Mouse (Mus musculus) intestine, embryonic 14.5 days (tissue): ENCODE measurements around the gene Olfr1318. TPM values are rescaled to one million over a fixed set of nuclear protein-coding genes. Genes with fewer than 3 reads are reported as not detected.

Experiments
- ATAC-seq: fragments of 200-750 bp; cut with Nextera tagmentation; replicated peaks from 2 replicates; pipeline ENCODE4 v1.8.0; 2017; ENCODE audit warnings: low read depth, moderate number of reproducible peaks, moderate TSS enrichment, moderate library complexity; ENCODE audit not compliant: low FRiP score, low TSS enrichment
- DNase-seq: peaks from one replicate; pipeline ENCODE4 v3.0.0-alpha.2; 2018; ENCODE audit warnings: low spot score
- H3K27ac ChIP-seq: fragments of 300-500 bp; sonication (generic); 2 replicates; pipeline ENCODE4 v1.5.1; 2014; ENCODE audit warnings: low read depth, mild to moderate bottlenecking, control low read depth
- H3K27me3 ChIP-seq: fragments of 300-500 bp; sonication (generic); replicated peaks from 2 replicates; pipeline ENCODE4 v1.6.1; 2014; ENCODE audit warnings: low read length, control low read depth; ENCODE audit not compliant: control insufficient read depth, insufficient read depth
- H3K36me3 ChIP-seq: fragments of 300-500 bp; sonication (generic); 2 replicates; pipeline ENCODE4 v1.6.1; 2014; ENCODE audit warnings: low read length, control low read depth; ENCODE audit not compliant: control insufficient read depth, insufficient read depth
- H3K4me1 ChIP-seq: fragments of 300-500 bp; sonication (generic); replicated peaks from 2 replicates; pipeline ENCODE4 v1.6.1; 2014; ENCODE audit warnings: low read length, control low read depth, mixed read lengths; ENCODE audit not compliant: control insufficient read depth, insufficient read depth
- H3K4me2 ChIP-seq: fragments of 300-500 bp; sonication (generic); 2 replicates; pipeline ENCODE4 v1.6.1; 2014; ENCODE audit warnings: low read length
- H3K4me3 ChIP-seq: fragments of 300-500 bp; sonication (generic); 2 replicates; pipeline ENCODE4 v1.5.1; 2014; ENCODE audit warnings: low read depth, low read length, control low read depth, mixed read lengths
- H3K9ac ChIP-seq: fragments of 300-500 bp; sonication (generic); 2 replicates; pipeline ENCODE4 v1.6.1; 2014; ENCODE audit warnings: mild to moderate bottlenecking, low read length
- H3K9me3 ChIP-seq: fragments of 300-500 bp; sonication (generic); 2 replicates; pipeline ENCODE4 v1.6.1; 2016; ENCODE audit warnings: low read length, control low read depth; ENCODE audit not compliant: control insufficient read depth
- WGBS: fragments of 180-500 bp; shearing (Covaris S2); extraction: QIAGEN DNeasy Blood & Tissue Kit; methylation state at CpG from one replicate; pipeline ENCODE4 v1.1.7; 2014; 5-methylcytosine and 5-hydroxymethylcytosine counted together
- polyA plus RNA-seq: library from polyadenylated mRNA; unstranded; fragments of >200 nt; fragmentation: Nextera tagmentation; extraction: Ambion mirVana; gene quantifications from 2 replicates; pipeline ENCODE4 v1.2.1, GENCODE M21; 2014

The Olfr1318 gene
- not detected in 2 replicates for polyA plus RNA-seq

- DNase-seq (no peak), ATAC-seq (no peak)
- no peak within 1 kb of the TSS for H3K9ac ChIP-seq
These were observed at the start of gene Olfr1318 for GRCm38 (mm10) chr2:112153898-112154297. Gene Olfr1318, plus strand, starts transcription at chr2:112154198.

GRCm38 (mm10) chr2:112115340-112115739 is 38.7 kb upstream of the Olfr1318 start, which contains the start of gene Olfr1315-ps1:
Gene Olfr1315-ps1, minus strand, starts transcription at chr2:112115440.
- WGBS: 72% methylated on average over 1 of the region's 1 CpGs
- no peaks in the 10 kb centered on the region for H3K9me3 ChIP-seq
- H3K36me3 ChIP-seq: no peaks in the 10 kb centered on the region
- H3K4me3 ChIP-seq: no peak within 1 kb of the TSS
- DNase-seq: no peak
- H3K4me2 ChIP-seq: no peak within 1 kb of the TSS
- no peak within 1 kb of the TSS for H3K27ac ChIP-seq
- no peak for ATAC-seq
- H3K4me1 ChIP-seq: no peaks in the 10 kb centered on the region
- no peaks in the 10 kb centered on the region for H3K27me3 ChIP-seq
- H3K9ac ChIP-seq: no peak within 1 kb of the TSS

More at GRCm38 (mm10) chr2:112153898-112154297, at the start of gene Olfr1318:
- no peaks in the 10 kb centered on the region for H3K9me3 ChIP-seq
- no peak within 1 kb of the TSS for H3K4me2 ChIP-seq
- H3K27ac ChIP-seq: no peak within 1 kb of the TSS
- H3K36me3 ChIP-seq: no peaks in the 10 kb centered on the region
- no peaks in the 10 kb centered on the region for H3K4me1 ChIP-seq
- H3K4me3 ChIP-seq: no peak within 1 kb of the TSS
- H3K27me3 ChIP-seq: no peaks in the 10 kb centered on the region

DNA sequence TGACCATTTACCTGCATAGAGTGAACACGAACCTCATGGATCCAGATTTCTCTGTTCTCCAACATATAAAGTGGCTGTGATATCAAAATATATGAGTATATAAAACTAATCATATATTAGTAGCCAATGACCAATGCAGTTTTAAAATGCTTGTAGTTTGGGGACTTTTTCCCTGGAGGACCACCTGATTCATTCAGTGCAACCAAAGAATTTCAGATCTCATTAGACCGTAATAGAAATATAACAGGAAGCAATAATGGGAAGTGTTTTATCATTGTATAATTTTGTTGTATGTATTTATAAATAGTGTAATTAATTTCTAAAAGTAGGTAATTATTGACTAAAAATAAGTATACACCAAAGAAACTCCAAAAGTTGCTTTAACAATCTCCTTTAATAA is 19.1 kb upstream of the Olfr1318 start, which contains the start of gene Olfr1316:
Olfr1316 (minus strand) TSS at position 101 of the 400 bp plus-strand sequence.
- H3K36me3 ChIP-seq: no peaks in the 10 kb centered on the region
- ATAC-seq: no peak
- H3K9ac ChIP-seq: no peak within 1 kb of the TSS
- H3K4me2 ChIP-seq: no peak within 1 kb of the TSS
- no peak within 1 kb of the TSS for H3K4me3 ChIP-seq
- no peaks in the 10 kb centered on the region for H3K27me3 ChIP-seq
- H3K4me1 ChIP-seq: no peaks in the 10 kb centered on the region
- WGBS: 88% methylated on average over 2 of the region's 2 CpGs
- H3K9me3 ChIP-seq: no peaks in the 10 kb centered on the region
- no peak for DNase-seq
- H3K27ac ChIP-seq: no peak within 1 kb of the TSS

- H3K9ac ChIP-seq: no peak within 1 kb of the TSS
- WGBS: 65% methylated on average over 2 of the region's 2 CpGs
- H3K36me3 ChIP-seq: no peaks in the 10 kb centered on the region
- ATAC-seq (no peak), DNase-seq (no peak)
- H3K4me2 ChIP-seq: no peak within 1 kb of the TSS
- H3K27me3 ChIP-seq: no peaks in the 10 kb centered on the region
- H3K27ac ChIP-seq: no peak within 1 kb of the TSS
- no peaks in the 10 kb centered on the region for H3K9me3 ChIP-seq
- no peaks in the 10 kb centered on the region for H3K4me1 ChIP-seq
- no peak within 1 kb of the TSS for H3K4me3 ChIP-seq
These were observed 14.0 kb upstream of the Olfr1318 start, which contains the start of gene Olfr1317 for GRCm38 (mm10) chr2:112140029-112140428. Gene Olfr1317, plus strand, starts transcription at chr2:112140329.

DNA sequence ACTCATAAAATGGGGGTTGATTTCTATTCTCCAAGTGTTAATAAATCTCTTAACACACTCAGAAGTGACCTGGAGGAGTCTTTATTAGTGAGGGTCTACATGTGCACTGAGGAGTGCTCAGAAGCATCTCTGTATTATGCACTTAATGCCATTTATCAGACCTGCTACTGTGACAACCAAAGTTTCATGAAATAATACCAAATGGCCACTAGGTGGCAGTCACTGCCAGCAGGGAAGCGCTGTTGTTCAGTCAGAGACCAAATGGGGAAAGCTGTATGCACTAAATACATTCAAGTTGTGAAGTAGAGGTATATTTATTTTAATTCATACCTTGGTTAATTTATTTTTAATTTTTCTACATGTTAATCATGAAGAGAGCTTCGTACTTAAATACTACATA is 42.9 kb downstream of the Olfr1318 start:
- Histone ChIP-seq H3K27me3 (no peaks in the 10 kb centered on the region), H3K4me2 (no peak overlapping the region), H3K4me3 (no peak overlapping the region), H3K27ac (no peak overlapping the region), H3K36me3 (no peaks in the 10 kb centered on the region), H3K4me1 (no peaks in the 10 kb centered on the region), H3K9me3 (no peaks in the 10 kb centered on the region), H3K9ac (no peak overlapping the region)
- 2% methylated on average over 2 of the region's 2 CpGs for WGBS
- DNase-seq: no peak
- 0 out of 2 replicates have a peak, but pooled peaks have one; percentile 68 for ATAC-seq

GRCm38 (mm10) chr2:112203056-112203455 is 49.1 kb downstream of the Olfr1318 start:
- H3K9ac ChIP-seq: no peak overlapping the region
- ATAC-seq (no peak), DNase-seq (no peak)
- 61% methylated on average over 6 of the region's 6 CpGs for WGBS
- no peak overlapping the region for H3K27ac ChIP-seq
- H3K4me2 ChIP-seq: no peak overlapping the region
- H3K9me3 ChIP-seq: no peaks in the 10 kb centered on the region
- no peak overlapping the region for H3K4me3 ChIP-seq
- no peaks in the 10 kb centered on the region for H3K36me3 ChIP-seq
- H3K4me1 ChIP-seq: no peaks in the 10 kb centered on the region
- H3K27me3 ChIP-seq: no peaks in the 10 kb centered on the region

Other genes with a start within 250 kb of the Olfr1318 start
- not detected in 2 replicates for gene Olfr1306, start 237.9 kb upstream of the Olfr1318 start, polyA plus RNA-seq
- not detected in 2 replicates for gene Olfr1307, start 204.8 kb upstream of the Olfr1318 start, polyA plus RNA-seq
- not detected in 2 replicates for gene Olfr1308, start 189.3 kb upstream of the Olfr1318 start, polyA plus RNA-seq
- gene Olfr1309, start 163.9 kb upstream of the Olfr1318 start, polyA plus RNA-seq: not detected in 2 replicates
- not detected in 2 replicates for gene Olfr1310, start 141.5 kb upstream of the Olfr1318 start, polyA plus RNA-seq
- not detected in 2 replicates for gene Olfr1311, start 129.8 kb upstream of the Olfr1318 start, polyA plus RNA-seq
- not detected in 2 replicates for gene Olfr1312, start 104.0 kb upstream of the Olfr1318 start, polyA plus RNA-seq
- not detected in 2 replicates for gene Olfr1313, start 76.4 kb upstream of the Olfr1318 start, polyA plus RNA-seq
- not detected in 2 replicates for gene Olfr1314, start 57.4 kb upstream of the Olfr1318 start, polyA plus RNA-seq
- gene Olfr1315-ps1, start 38.8 kb upstream of the Olfr1318 start, polyA plus RNA-seq: not detected in 2 replicates
- not detected in 2 replicates for gene Olfr1316, start 19.2 kb upstream of the Olfr1318 start, polyA plus RNA-seq
- gene Olfr1317, start 13.9 kb upstream of the Olfr1318 start, polyA plus RNA-seq: not detected in 2 replicates
- gene Lpcat4, start 85.3 kb downstream of the Olfr1318 start, polyA plus RNA-seq: 23.8 and 28.1 TPM in 2 replicates
- gene Nutm1, start 105.1 kb downstream of the Olfr1318 start, polyA plus RNA-seq: 0.08 TPM in 1 of 2 replicates, not detected in the other
- 255 and 275 TPM in 2 replicates for gene Nop10, start 107.7 kb downstream of the Olfr1318 start, polyA plus RNA-seq
- gene Slc12a6, start 111.6 kb downstream of the Olfr1318 start, polyA plus RNA-seq: 17.7 and 18.1 TPM in 2 replicates
- gene Gm21985, start 112.1 kb downstream of the Olfr1318 start, polyA plus RNA-seq: not detected in 2 replicates
- gene Emc4, start 213.8 kb downstream of the Olfr1318 start, polyA plus RNA-seq: 96.7 and 105 TPM in 2 replicates
- 41.3 and 44.9 TPM in 2 replicates for gene Katnbl1, start 225.0 kb downstream of the Olfr1318 start, polyA plus RNA-seq